Mouse (Mus musculus): Measurements from ENCODE around the gene Olfr676.

The Olfr676 gene

GRCm38 (mm10) chr7:105032398-105032797 lies at the start of gene Olfr676:
Olfr676 (plus strand) TSS chr7:105032698.

GRCm38 (mm10) chr7:105001929-105002328 lies 30.6 kb upstream of the Olfr676 start, which contains the start of gene Olfr672:
Olfr672 (minus strand) TSS chr7:105002029.

GRCm38 (mm10) chr7:105022530-105022929 lies 10.0 kb upstream of the Olfr676 start:
- 59% methylated on average over 1 of the region's 1 CpGs for WGBS

GRCm38 (mm10) chr7:105028360-105028759 lies 4.1 kb upstream of the Olfr676 start, which contains the start of gene Olfr675:
Olfr675 (minus strand) TSS chr7:105028460.
- 87% methylated on average over 1 of the region's 1 CpGs for WGBS

- 59% methylated on average over 5 of the region's 5 CpGs for WGBS
Observed at GRCm38 (mm10) chr7:105033836-105034235, 1.3 kb downstream of the Olfr676 start.

- WGBS, result 93% methylated on average over 1 of the region's 1 CpGs
Observed at GRCm38 (mm10) chr7:105064175-105064574, 31.7 kb downstream of the Olfr676 start, which contains the start of gene Olfr678. Olfr678 (plus strand) TSS chr7:105064475.

GRCm38 (mm10) chr7:105080905-105081304 lies 48.4 kb downstream of the Olfr676 start, which contains the start of gene Olfr679:
Olfr679 (plus strand) TSS chr7:105081205.
- WGBS, result 51% methylated on average over 1 of the region's 1 CpGs
